Mouse (Mus musculus) midbrain, embryonic 14.5 days (tissue): ENCODE measurements around the gene A630089N07Rik. TPM values are rescaled to one million over a fixed set of nuclear protein-coding genes. Genes with fewer than 3 reads are reported as not detected.
A peak's percentile ranks its signal among the peaks of the same experiment; 100 is the strongest.

ENCODE experiments used
- ATAC-seq: fragments of 200-750 bp; cut with Nextera tagmentation; 2 replicates; pipeline ENCODE4 v1.8.0; 2017; ENCODE audit warnings: moderate number of reproducible peaks, moderate library complexity; ENCODE audit not compliant: low FRiP score, low TSS enrichment
- DNase-seq: peaks from one replicate; pipeline ENCODE4 v3.0.0-alpha.2; 2015
- H3K27ac ChIP-seq: fragments of 300-500 bp; sonication (generic); replicated peaks from 2 replicates; pipeline ENCODE4 v1.5.1; 2014; ENCODE audit warnings: mild to moderate bottlenecking, low read depth, low read length, moderate library complexity
- H3K27me3 ChIP-seq: fragments of 300-500 bp; sonication (generic); 2 replicates; pipeline ENCODE4 v1.6.1; 2014; ENCODE audit warnings: low read length, control low read depth, mixed read lengths; ENCODE audit not compliant: control insufficient read depth, insufficient read depth
- H3K36me3 ChIP-seq: fragments of 300-500 bp; sonication (generic); 2 replicates; pipeline ENCODE4 v1.6.1; 2014; ENCODE audit warnings: low read length, control low read depth; ENCODE audit not compliant: control insufficient read depth, insufficient read depth
- H3K4me1 ChIP-seq: fragments of 300-500 bp; sonication (generic); 2 replicates; pipeline ENCODE4 v1.6.1; 2014; ENCODE audit warnings: mild to moderate bottlenecking, antibody characterized with exemption, low read length, control low read depth; ENCODE audit not compliant: control insufficient read depth, insufficient read depth
- H3K4me2 ChIP-seq: fragments of 300-500 bp; sonication (generic); 2 replicates; pipeline ENCODE4 v1.6.1; 2014; ENCODE audit warnings: mild to moderate bottlenecking, low read length, moderate library complexity
- H3K4me3 ChIP-seq: fragments of 300-500 bp; sonication (generic); replicated peaks from 2 replicates; pipeline ENCODE4 v1.5.1; 2014; ENCODE audit warnings: low read depth, low read length
- H3K9ac ChIP-seq: fragments of 300-500 bp; sonication (generic); replicated peaks from 2 replicates; pipeline ENCODE4 v1.6.1; 2014; ENCODE audit warnings: mild to moderate bottlenecking, low read length, moderate library complexity
- H3K9me3 ChIP-seq: fragments of 300-500 bp; sonication (generic); 2 replicates; pipeline ENCODE4 v1.6.1; 2016; ENCODE audit warnings: low read length, control low read depth, mixed read lengths; ENCODE audit not compliant: control insufficient read depth
- WGBS: fragments of 180-500 bp; shearing (Covaris S2); extraction: QIAGEN DNeasy Blood & Tissue Kit; methylation state at CpG from one replicate; pipeline ENCODE4 v1.1.7; 2014; 5-methylcytosine and 5-hydroxymethylcytosine counted together
- polyA plus RNA-seq: library from polyadenylated mRNA; unstranded; fragments of >200 nt; fragmentation: Nextera tagmentation; extraction: Ambion mirVana; gene quantifications from 2 replicates; pipeline ENCODE4 v1.2.1, GENCODE M21; 2014

Gene A630089N07Rik
- polyA plus RNA-seq, 1 experiment from 2014 or later, result 13.5 TPM

DNA sequence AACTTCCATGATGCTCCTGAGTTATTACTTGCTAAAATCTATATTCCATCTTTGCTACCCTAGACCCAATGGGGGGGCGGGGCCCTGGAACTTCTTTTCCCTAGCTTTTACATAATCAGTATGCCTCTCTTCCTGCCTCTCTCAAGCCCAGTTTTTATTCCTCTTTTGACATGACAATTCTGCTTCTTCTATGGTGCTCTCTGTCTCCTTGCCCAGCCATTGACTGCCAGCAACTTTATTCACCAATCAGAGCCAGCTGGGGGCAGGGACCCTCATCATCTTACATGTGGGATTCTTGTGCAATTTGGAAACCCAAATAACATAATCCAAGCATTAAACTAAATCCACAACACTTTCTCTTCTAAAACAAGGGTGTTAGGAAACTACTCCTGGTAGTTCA is 100.9 kb downstream of the A630089N07Rik start:
- DNase-seq (no peak), ATAC-seq (no peak)
- Histone ChIP-seq H3K4me3 (no peak overlapping the region), H3K4me1 (no peaks in the 10 kb centered on the region), H3K36me3 (no peaks in the 10 kb centered on the region), H3K9ac (no peak overlapping the region), H3K27ac (no peak overlapping the region), H3K4me2 (no peak overlapping the region), H3K9me3 (no peaks in the 10 kb centered on the region), H3K27me3 (no peaks in the 10 kb centered on the region)
- 94% methylated on average over 1 of the region's 1 CpGs for WGBS

DNA sequence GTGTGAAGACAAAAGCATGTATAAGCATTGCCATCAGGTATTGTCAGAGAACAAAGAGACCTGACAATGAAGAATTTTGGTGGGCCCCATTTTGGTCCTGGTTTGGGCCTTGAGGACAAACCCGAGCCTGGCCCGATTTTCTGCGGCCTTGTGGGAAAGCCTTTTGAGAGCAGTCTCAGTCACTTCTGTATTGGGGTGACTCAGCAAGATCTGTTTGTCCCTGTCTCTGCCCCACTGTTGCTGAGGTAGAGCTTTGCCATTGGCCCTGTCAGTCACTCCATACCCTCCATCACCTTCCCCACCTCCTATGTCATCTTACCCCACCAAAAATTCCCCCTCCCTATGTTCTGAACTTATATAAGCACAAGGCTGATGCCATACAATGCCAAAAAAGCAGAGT is 104.5 kb downstream of the A630089N07Rik start:
- WGBS, result 89% methylated on average over 3 of the region's 3 CpGs
- ATAC-seq, result no peak
- no peak overlapping the region for H3K27ac ChIP-seq

DNA sequence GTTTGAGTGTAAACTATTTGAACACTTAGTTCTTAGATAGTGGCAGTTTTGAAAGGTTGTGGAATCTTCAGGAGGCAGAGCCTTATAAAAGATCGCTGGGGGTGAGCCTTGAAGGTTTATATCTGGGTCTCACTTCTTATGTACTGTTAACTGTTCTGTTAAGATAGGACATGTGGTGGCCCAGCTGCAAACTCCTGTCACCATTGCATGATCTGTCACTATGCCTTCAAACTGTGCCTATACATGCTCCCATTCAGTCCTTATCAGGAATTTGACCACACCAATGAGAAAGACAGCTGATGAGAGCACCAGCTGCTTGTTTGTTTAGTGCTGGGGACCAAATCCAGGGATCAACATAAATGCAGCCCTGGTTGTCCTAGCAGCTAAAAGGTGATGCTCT is 105.0 kb downstream of the A630089N07Rik start:
- WGBS, result 83% methylated on average over 1 of the region's 1 CpGs
- no peak overlapping the region for H3K4me2 ChIP-seq
- H3K36me3 ChIP-seq, result no peaks in the 10 kb centered on the region
- no peaks in the 10 kb centered on the region for H3K4me1 ChIP-seq
- no peaks in the 10 kb centered on the region for H3K9me3 ChIP-seq
- ATAC-seq, result no peak
- H3K27me3 ChIP-seq, result no peaks in the 10 kb centered on the region
- H3K27ac ChIP-seq, result no peak overlapping the region
- DNase-seq, result no peak
- H3K9ac ChIP-seq, result no peak overlapping the region
- no peak overlapping the region for H3K4me3 ChIP-seq

More for the DNA sequence above, 104.5 kb downstream of the A630089N07Rik start:
- no peak overlapping the region for H3K4me3 ChIP-seq
- DNase-seq, result no peak
- H3K4me1 ChIP-seq, result no peaks in the 10 kb centered on the region
- no peaks in the 10 kb centered on the region for H3K36me3 ChIP-seq
- H3K9me3 ChIP-seq, result no peaks in the 10 kb centered on the region
- H3K9ac ChIP-seq, result no peak overlapping the region
- H3K4me2 ChIP-seq, result no peak overlapping the region
- H3K27me3 ChIP-seq, result no peaks in the 10 kb centered on the region

DNA sequence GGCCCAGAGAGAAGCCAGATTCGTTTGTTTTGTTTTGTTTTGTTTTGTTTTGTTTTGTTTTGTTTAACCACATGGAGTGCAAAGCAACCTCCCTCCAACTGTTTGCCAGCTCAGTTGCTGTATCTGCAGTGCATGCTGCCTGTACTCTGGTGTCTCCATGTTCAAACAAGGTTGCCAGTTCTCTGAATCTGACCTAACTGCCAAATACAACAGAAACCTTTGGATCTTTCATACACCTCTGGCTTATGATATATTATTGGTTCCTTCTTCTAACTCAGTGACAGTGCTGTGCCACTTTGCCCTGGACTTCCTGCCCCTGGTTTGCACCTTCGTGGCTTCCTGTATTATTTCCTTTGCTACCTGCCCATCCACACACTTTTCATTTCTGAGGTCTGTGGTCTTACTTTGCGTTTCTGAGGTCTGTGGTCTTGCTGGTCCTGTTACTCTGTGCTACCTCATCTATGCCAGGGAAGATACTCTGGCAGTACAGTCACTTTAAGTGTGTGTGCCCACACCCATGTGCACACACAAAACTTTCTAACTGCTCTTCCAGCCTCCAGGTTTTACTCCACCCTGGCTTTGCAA is 118.2 kb downstream of the A630089N07Rik start:
- H3K27me3 ChIP-seq, result no peaks in the 10 kb centered on the region
- DNase-seq (no peak), ATAC-seq (no peak)
- no peak overlapping the region for H3K27ac ChIP-seq
- WGBS, result 93% methylated on average over 3 of the region's 3 CpGs
- H3K9me3 ChIP-seq, result no peaks in the 10 kb centered on the region
- no peak overlapping the region for H3K4me3 ChIP-seq
- H3K36me3 ChIP-seq, result no peaks in the 10 kb centered on the region
- peaks cover 12% of the 10 kb centered on the region; the same call in 1 of the 2 replicates for H3K4me1 ChIP-seq
- no peak overlapping the region for H3K4me2 ChIP-seq
- no peak overlapping the region for H3K9ac ChIP-seq

DNA sequence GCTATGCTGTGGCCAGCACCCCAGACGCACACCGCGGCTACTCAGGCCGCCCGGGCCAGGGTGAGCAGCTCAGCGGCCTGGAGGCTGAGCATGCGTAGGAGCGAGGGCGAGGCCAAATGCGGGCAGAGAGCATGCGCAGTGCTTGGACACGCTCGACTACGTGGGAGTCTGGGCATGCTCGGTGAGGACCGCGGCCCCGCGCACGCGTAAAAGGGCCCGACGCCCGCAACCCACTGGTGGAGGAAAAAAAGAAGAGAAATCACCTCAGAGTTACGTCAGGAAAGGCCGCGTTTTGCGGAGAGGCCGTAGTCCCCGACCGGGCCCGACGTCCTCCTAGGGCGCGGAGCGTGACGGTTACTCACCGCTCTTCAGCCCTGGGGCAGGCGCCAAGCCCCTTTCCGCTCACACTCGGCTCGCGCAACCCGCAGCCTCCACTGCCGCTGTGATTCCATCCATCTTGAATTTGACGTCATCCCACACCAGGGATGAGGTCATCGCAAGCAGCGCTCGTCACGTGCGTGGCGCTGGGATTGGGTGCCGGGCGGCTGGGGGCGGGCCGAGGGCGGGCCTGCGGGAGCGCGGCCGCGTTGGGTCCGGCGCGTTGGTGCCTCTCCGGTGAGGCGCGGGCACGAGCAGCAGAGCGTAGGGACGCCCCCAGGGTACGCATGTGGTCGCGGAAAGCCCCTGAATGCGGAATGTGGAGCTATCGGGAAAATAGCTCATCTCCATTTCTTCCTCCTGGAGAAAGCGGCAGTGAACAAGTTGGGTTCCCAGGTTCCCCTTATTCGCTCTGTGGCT is 119.9 kb downstream of the A630089N07Rik start, which contains the start of the genes C2cd2 and Zbtb21:
Gene C2cd2 (minus strand): TSS at position 448 of the 798 bp plus-strand sequence.
Gene Zbtb21 (minus strand): TSS at position 472 of the 798 bp plus-strand sequence.
- no peaks in the 10 kb centered on the region for H3K9me3 ChIP-seq
- no peaks in the 10 kb centered on the region for H3K27me3 ChIP-seq
- no peaks in the 10 kb centered on the region for H3K36me3 ChIP-seq
- DNase-seq (peak; percentile 99), ATAC-seq (peak; percentile 98)
- H3K4me1 ChIP-seq, result peaks cover 12% of the 10 kb centered on the region; the same call in 1 of the 2 replicates
- peak within 1 kb of the TSS; percentile 61 for H3K4me2 ChIP-seq
- WGBS, result under 1% methylated on average over 76 of the region's 78 CpGs
- H3K9ac ChIP-seq, result peak within 1 kb of the TSS; percentile 89
- peak within 1 kb of the TSS; percentile 78 for H3K4me3 ChIP-seq
- H3K27ac ChIP-seq, result peak within 1 kb of the TSS; percentile 97

DNA sequence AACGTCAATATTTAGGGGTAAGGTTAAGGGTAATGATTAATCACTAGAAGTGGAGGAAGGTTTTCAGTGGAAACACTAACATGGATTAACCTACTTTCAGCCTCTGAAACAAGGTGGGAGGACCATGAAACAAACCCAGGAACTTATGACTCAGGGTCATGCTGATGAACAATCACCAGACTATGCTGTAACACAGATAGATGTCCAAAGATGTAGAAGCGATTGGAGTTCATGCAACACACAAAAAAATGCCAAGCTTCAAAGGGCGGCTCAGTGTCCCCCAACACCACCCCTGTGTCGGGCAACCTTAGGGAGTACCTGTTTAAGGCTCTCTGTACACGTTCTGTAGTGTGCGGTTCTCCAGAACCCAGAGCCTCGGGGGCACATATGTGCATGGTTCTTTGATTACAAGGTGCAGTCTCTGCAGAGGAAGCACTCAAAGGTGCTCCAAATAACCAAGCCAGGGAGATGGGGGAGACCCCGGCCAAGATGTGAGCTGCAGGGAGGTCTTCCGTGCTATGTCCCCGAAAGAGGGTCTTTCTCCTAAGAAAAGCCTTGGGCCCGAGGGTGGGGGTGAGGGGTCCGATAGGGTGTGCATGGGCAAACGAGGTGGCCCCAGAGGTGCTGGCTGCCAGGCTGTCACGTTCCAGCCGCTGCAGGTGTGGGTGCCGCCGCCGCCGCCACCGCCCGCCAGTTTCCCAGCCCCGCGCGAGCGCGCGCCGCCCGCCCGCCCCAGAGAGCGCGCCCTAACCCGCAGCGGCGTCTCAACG is 120.7 kb downstream of the A630089N07Rik start:
- H3K4me2 ChIP-seq, result peak overlapping the region; percentile 61
- ATAC-seq, result peak; percentile 57
- H3K27ac ChIP-seq, result peak overlapping the region; percentile 97
- peaks cover 12% of the 10 kb centered on the region; the same call in 1 of the 2 replicates for H3K4me1 ChIP-seq
- WGBS, result 13% methylated on average over 24 of the region's 36 CpGs
- H3K36me3 ChIP-seq, result no peaks in the 10 kb centered on the region
- H3K9me3 ChIP-seq, result no peaks in the 10 kb centered on the region
- peak overlapping the region; percentile 89 for H3K9ac ChIP-seq
- DNase-seq, result no peak
- H3K27me3 ChIP-seq, result no peaks in the 10 kb centered on the region
- peak overlapping the region; percentile 78 for H3K4me3 ChIP-seq

DNA sequence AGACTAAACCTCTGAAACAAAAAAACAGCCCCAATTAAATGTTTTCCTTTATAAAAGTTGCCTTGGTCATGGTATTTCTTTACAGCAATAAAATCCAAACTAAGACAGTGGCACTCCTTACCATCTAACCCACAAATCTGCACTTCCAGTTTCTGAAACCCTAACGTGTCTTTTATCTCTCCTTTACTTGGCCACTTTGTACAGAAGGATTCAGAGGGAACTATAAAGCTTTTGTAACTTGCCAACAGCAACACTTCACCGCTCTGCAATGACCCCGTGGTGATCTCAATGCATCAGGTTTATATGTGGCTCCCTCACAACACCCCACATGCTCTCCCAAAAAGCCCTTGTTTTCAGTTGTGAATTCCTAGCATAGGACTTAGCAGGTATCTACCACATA is 121.9 kb downstream of the A630089N07Rik start:
- H3K36me3 ChIP-seq, result peaks cover 10% of the 10 kb centered on the region
- 94% methylated on average over 3 of the region's 3 CpGs for WGBS

DNA sequence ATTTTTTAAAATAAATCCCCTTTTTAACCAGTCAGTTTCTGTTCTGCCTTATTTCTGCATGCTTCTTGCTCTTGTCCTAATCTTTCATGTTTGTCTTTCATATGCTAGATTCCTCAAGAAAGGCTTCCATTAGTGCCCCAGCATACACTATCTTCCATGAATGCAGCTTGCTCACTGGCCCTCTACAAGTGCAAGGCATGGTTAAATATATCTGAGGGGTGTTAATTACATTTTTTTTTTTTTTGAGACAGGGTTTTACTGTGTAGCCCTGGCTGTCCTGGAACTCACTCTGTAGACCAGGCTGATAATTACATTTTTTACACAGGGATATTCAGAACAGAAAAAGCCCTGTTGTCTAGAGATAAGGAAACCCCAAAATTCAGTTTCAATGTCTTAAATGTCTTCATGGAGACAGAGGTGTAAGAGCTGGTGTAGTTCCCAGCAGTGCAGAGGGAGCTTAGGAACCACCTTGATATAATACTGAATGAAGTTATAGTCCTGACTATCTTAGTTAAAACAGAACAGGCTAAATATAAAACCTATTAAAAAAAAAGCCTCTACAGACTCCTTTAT is 123.8 kb downstream of the A630089N07Rik start:
- no peak for DNase-seq
- no peak overlapping the region for H3K4me3 ChIP-seq
- no peaks in the 10 kb centered on the region for H3K9me3 ChIP-seq
- H3K36me3 ChIP-seq, result peaks cover 17% of the 10 kb centered on the region
- no peaks in the 10 kb centered on the region for H3K27me3 ChIP-seq
- ATAC-seq, result no peak
- no peak overlapping the region for H3K9ac ChIP-seq
- H3K4me1 ChIP-seq, result peaks cover 12% of the 10 kb centered on the region; the same call in 1 of the 2 replicates
- no peak overlapping the region for H3K27ac ChIP-seq
- no peak overlapping the region for H3K4me2 ChIP-seq

More for the DNA sequence above, 121.9 kb downstream of the A630089N07Rik start:
- Histone ChIP-seq H3K4me2 (no peak overlapping the region), H3K27ac (no peak overlapping the region), H3K4me3 (no peak overlapping the region), H3K27me3 (no peaks in the 10 kb centered on the region), H3K9ac (no peak overlapping the region), H3K9me3 (no peaks in the 10 kb centered on the region), H3K4me1 (peaks cover 12% of the 10 kb centered on the region; the same call in 1 of the 2 replicates)
- DNase-seq, result no peak
- no peak for ATAC-seq
